Mouse (Mus musculus): Measurements from ENCODE around the gene Ncor2.

Ncor2 gene

DNA sequence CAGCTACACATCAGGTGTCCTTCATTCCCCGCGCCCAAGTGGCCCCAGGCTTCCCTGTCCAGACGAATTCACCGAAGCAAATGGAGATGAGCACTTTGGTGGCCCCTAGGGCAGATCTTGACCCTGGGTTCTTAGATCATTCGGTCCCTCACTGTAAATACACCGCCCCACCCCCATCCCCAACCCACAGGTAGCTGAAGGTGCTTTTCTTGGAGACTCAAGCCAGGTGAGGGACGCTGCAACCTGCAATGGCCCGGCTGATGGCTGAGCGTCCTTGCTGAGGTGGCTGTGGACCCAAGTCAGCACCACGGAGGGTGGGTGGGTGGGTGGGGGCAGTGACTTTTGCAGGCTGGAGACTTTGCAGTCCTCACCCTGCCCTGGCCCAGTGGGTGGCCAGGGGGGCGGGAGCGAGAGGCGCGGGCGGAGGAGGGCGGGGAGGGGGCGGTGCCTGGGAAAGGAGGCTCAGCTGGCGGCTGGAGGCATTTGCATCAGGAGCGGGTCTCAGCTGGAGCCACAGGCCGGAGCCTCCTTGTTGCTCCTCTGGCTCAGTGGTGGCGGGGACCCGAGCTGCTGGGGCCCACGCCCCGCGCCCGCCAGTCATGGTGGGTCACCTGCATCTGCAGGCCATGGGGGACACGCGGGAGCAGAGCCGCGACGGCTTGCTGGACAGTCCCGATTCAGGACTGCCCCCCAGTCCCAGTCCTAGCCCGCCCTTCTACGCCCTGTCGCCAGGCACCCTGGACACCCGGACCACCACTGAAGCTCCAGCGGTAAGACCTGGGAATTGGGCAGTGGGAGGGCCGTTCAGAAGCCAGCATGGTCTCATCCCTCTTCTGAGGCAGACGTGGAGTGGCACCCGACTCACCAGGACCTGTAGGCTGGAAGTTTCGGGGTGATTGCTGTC, 175.8 kb downstream of the Ncor2 start, which contains the start of gene Rflna:
Gene Rflna (plus strand): TSS at position 253 of the 904 bp plus-strand sequence.
- in situ Hi-C loops (cut with MboI; ENCODE audit: unreplicated experiment in 2 of 2), result no loop called here

DNA sequence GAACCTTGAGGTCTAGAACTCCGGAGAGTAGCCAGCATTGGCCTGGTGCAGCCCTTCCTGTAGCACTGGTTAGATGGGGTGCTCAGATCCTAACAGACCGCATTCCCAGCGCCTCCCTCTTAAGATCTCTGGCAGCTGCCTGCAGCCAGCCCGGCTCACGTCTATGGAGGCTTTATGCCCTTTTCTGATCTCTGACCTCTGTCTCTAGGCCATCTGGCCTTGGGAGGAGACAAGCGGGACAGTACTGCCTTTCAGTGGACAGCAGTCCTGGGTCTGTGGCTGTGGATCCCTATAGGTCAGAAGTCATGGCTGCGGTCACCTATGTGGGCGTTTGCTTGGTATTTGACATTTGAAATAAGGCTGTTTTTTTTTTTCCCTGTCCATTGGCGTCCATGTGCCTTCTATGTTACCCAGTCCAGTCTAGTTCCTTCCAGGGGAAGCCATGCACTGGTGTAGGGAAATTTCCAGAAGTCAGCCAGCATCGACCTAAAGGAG, 178.2 kb downstream of the Ncor2 start:
- in situ Hi-C loops (cut with MboI; ENCODE audit: unreplicated experiment in 2 of 2), result no loop called here

GRCm38 (mm10) chr5:124997913-124998312, 181.1 kb downstream of the Ncor2 start:
- in situ Hi-C loops (cut with MboI; ENCODE audit: unreplicated experiment in 2 of 2), result no loop called here

GRCm38 (mm10) chr5:124996816-124997215, 182.2 kb downstream of the Ncor2 start:
- in situ Hi-C loops (cut with MboI; ENCODE audit: unreplicated experiment in 2 of 2), result no loop called here

DNA sequence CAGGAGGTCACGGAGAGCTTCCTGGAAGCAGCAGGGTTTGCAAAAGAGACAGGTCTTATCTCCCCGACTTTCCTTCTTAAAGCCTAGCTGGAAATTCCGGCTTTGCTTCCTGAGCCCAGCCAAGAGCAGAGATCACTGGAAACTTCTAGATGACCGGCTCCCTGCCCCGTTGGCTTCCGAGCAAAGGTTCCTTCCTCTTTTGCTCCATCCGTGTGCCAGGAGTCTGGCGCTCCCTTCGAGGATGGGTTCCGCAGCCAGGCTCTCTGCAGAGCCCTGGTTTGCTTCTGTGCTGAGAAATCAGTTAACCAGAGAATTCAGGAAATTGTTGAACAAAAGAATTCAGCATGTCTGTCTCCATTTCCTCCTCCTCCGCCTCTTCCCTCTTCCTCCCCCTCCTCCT, 186.1 kb downstream of the Ncor2 start:
- in situ Hi-C loops (cut with MboI; ENCODE audit: unreplicated experiment in 2 of 2), result no loop called here

GRCm38 (mm10) chr5:124992323-124992722, 186.7 kb downstream of the Ncor2 start:
- in situ Hi-C loops (cut with MboI; ENCODE audit: unreplicated experiment in 2 of 2), result no loop called here

- in situ Hi-C loops (cut with MboI; ENCODE audit: unreplicated experiment in 2 of 2), result no loop called here
Measured at GRCm38 (mm10) chr5:124989724-124990123, 189.3 kb downstream of the Ncor2 start.

DNA sequence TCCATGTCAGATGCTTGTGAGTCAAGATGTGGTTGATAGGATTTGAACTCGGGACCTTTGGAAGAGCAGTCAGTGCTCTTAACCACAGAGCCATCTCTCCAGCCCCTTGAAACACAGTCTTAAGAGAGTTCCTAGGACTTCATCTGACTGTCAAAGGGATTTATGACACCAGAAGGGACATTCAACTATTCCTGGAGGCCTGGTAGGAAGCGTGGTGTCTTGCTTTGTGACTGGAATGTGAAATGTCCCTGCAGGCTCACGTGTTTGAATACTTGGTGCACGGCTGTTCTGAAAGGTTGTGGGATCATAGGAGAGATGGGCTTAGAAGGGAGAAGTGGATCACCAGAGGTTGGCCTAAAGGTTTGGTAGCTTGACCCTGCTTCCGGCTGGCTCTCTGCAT, 192.4 kb downstream of the Ncor2 start:
- in situ Hi-C loops (cut with MboI; ENCODE audit: unreplicated experiment in 2 of 2), result no loop called here

DNA sequence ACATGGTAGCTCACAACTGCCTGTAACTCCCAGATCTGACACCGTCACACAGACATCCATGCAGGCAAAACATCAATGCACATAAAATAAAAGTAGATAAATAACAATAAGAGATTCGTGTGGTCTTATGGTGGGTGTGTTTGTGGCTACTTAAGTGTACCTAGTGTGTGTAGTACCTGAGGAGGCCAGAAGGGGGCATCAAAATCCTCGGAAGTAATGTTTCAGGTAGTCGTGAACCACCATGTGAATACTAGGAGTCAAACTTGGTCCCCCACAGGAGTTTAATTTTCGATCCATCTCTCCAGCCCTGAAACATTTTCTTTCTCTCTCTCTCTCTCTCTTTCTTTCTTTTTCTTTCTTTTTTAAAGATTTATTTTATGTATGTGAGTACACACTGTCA, 192.8 kb downstream of the Ncor2 start:
- in situ Hi-C loops (cut with MboI; ENCODE audit: unreplicated experiment in 2 of 2), result no loop called here

GRCm38 (mm10) chr5:124969790-124970189, 209.2 kb downstream of the Ncor2 start:
- in situ Hi-C loops (cut with MboI; ENCODE audit: unreplicated experiment in 2 of 2), result no loop called here

Data from v-Abl transformed pro-B cells (cell line).